Mouse (Mus musculus): ENCODE data around the gene Cnnm2.
"Not testable (repeated sequence)": the region's sequence is repeated elsewhere in the genome, so short reads cannot be mapped to it uniquely, and the experiment has no call there.

Cnnm2 gene

DNA sequence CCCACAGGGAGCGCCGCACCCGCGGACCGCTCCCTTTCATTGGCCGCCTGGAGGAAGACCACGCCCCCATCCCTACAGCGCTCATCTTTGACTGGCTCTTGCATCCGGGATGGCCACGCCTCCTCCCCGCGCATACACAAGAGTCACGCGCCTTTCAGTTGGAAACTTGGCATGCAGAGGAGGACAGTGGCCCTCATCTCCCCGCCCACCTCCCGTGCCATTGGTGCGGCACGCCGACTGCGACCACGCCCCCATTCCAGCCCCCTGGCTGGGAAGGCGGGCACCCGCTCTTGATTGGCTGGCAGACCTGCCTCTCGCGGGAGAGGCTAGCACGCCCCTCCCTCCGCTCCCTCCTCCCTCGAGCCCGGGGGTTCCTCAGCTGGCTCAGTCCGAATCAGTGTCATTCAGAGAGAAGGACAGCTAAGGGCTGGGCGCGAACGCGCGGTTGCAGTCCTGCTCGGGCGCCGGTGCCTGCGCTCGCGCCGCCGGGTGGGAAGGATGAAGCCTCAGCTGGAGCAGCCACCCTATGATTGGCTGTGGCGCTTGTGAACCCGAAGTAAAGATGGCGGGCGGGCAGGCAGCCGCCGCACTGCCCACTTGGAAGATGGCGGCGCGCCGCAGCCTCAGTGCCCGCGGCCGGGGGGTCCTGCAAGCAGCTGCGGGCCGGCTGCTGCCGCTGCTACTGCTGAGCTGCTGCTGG, at the start of gene Cnnm2:
Gene Cnnm2, plus strand, starts transcription at position 350 of the 700 bp plus-strand sequence.
- peak; percentile 100 for DNase-seq

DNA sequence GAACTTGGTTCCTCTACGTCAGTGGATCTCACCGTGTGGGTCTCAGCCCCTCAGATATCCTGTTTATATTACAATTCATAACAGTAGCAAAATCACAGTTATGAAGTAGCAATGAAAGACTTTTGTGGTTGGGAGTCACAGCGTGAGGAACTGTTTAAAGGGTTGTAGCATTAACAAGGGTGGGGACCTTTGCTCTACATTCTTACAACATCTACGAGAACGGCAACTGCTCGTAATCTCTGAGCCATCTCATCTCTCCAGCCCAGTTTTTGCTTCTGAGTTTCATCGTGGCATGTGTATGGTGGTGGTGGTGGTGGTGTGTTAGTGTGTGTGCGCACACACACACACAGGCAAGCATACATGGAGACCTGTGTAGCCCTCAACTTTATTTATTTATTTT, 47.2 kb upstream of the Cnnm2 start:
- DNase-seq, result no peak

DNA sequence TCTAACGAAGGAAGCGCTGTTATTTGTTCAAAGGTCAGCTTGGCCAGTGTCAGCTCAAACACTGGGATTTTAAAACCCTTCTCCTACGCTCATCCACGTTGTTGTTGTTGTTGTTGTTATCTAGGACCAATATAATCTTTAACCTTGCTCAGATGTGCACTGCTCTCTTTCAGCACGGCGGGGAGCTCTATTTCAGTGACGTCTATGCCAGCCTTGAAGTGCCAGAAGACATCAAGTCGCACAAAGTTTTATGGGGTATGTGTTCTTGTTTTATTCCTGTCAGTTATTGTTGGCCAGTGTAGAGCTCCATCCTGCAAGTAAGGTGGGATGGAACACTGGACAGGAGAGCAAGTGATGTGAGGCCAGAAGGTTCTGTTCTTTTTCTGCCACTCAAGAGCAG, 46.4 kb upstream of the Cnnm2 start:
- no peak for DNase-seq

DNA sequence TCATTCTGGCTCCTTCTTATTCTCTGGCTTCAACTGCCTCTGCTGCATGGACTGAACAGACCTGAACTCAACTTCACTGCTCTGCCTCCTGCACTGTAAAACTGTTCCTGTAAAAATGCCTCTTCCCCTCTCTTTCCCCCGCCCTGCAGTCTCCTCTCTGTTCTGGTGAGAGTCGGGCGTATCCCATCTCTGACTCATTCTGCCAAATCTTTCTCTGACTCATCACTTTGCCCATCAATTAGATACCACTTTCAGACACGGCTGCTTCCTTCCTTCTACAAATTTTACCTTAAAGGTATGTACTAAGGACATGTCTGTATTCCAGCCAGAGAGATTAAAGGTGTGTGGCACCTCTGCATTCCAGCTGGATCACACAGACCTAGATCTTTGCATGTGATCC, 43.2 kb upstream of the Cnnm2 start:
- no peak for DNase-seq

DNA sequence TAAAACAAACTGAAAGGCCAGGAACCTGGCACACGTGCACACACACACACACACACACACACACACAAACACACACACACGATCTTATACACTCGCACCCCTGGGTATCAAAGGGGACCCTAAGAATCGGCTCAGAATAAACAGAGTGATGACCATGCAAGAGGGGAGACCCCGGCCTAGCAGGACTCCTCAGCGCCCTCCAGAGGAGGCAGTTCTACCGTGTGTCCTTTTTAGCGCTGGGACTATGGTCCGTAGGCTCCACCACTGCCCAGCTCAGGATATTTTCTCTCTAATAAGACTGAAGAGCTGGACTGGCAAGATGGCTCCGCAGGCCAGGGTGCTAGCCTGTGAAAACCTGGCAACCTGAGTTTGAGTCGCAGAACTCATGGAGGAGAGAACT, 37.0 kb upstream of the Cnnm2 start:
- DNase-seq, result no peak

DNA sequence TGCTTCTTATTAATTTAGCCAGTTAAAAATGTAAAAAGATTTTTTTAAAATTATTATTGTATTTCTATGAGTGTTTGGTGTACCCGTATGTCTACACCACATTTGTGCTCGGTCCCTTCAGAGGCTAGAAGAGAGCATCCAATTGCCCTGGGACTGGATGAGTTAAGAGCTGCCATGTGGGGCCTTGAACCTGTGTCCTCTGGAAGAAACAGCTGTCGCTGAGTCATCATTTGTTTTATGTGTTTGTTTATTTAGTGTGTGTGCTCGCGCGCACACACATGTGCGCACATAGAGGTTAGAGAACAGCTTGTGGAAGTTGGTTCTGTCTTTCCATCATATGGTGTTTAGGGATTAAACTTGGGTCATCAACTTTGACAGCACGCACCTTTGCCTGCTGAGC, 35.3 kb upstream of the Cnnm2 start:
- no peak for DNase-seq

DNA sequence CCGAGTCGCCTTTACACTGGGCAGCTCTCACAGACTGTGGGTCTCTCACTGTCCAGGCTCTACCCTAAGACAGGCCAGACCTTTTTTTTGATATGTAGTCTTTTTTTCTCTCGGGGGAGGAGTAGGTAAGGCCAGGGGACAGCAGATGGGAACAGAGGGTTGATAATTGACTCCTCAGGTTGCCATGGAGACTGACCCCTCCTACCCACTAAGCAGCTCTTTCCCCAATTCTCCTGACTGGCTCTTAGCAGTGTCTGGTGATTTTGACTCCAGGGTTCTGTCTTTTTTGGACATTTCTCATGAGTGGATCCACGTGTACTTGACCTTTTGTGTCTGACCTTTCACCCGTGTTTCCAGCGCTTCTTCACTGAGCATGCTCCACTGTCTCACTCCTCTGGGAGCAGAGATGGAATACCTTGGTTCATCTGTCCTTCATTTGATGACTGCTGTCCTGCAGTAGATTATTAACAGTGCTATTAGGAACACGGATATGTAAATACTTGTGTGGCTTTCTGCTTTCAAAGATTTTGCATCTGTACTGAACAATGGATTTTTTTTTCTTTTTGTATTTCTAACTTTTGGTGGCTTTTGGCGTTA, 34.2 kb upstream of the Cnnm2 start:
- DNase-seq, result no peak

DNA sequence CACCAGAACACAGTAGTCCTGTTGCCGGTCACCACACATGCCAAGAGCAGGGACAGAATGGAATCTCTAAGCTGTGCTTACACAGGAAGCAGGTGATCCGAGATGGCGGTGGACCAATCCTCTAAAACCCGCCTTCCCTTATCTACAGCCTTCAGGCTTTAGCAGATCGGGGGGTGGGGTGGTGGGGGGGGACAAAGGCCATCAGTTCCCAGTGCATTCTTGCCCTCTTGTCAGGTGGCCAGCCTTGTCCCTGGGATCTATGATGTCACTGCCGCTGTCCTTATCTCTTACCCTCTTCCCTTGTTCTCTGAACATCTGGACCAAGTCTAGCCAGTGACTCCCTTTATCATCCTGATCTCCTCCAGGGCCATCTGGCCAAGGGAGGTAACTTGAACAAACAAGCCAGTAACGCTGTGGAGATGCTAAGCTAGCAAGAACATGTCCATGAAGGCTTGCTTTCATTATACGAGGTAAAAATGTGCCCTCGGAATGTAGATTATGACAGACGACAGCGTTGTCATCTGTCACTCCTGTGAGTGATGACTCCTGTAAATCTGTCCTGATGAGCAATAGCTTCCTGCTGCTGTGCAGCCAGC, 33.4 kb upstream of the Cnnm2 start:
- DNase-seq, result no peak

DNA sequence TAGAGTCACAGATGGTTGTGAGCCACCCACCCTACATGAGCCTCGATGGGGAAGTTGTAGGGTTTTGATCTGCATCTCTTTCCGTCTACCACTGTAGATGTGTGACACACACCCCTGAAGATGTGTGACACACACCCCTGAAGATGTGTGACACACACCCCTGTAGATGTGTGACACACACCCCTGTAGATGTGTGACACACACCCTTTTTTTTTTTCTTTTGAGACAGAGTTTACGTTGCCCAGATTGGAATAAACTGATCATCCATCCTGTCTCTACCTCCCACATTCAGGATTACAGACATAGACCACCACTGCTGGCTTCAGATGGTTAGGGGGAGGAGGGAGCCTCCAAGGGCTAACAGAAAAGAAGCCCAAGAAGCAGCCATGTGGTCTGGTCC, 32.5 kb upstream of the Cnnm2 start:
- DNase-seq, result no peak

DNA sequence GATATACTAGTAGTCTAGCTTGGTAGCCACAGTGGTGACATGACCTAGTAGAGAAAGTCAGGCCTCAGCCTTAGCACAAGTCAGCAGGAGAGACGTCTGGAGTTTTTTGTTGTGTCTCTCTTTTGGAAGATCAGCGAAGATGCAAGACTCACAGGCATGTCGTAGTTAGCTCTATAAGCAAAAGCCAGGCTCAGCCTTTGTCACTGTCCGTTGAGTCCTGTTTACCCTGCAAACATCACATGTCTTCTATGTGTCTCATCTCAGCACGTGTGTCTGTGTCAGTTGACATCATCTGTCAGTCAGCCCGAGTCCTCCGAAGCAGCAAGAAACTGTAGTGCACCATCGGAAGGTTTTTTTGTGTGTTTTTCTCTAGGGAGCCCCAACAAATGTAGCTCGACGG, 30.0 kb upstream of the Cnnm2 start:
- DNase-seq, result no peak

DNA sequence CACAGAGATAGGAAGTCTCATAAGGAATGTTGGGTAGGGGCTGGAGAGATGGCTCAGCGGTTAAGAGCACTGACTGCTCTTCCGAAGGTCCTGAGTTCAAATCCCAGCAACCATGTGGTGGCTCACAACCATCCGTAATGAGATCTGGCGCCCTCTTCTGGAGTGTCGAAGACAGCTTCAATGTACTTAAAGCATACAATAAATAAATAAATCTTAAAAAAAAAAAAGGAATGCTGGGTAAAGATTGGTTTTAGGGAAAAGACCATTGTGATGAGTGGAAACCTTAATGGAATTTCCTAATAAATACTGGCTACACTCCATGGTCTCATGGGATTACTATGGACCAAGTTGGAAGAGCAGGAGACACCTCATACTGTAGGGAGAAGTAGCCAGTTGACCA, 28.7 kb upstream of the Cnnm2 start:
- DNase-seq, result not testable (repeated sequence)

DNA sequence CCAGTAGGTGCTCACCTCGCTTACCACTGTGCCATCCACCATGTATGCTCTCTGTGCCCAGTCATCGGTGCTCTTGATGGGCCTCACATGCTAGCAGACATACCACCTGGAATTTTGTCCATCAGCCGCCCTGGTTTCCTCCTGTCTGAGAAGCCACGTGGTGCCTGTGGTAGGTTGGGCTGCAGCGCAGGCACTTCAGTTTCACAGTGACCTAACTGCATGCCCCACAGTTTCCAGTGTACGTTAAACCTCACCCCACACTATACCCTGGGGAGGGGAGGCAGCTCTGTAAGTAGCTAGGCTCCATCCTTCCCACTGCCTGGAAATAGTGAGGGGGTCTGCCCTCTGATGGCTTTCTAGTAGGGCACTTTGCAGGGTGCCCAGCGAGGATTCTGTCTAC, 27.8 kb upstream of the Cnnm2 start:
- no peak for DNase-seq

DNA sequence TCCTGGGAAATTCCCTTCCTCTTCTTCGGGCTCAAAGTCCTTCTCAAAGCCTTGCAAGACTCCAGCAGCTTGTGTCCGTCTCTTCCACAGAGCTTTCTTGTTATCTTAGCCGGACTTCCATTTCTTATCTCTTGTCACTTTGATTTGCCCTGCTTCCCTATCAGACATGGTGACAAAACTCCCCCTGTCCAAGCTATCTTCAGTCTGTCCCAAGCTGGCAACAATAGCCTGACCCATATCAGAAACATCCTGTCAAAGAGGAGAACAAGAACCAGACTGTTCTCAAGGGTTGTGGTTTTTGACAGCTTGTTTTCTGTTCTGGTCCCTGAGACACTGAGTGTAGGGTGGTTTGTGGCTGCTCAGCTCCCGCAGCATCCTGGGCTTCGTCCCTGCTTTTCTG, 26.2 kb upstream of the Cnnm2 start:
- DNase-seq, result no peak

DNA sequence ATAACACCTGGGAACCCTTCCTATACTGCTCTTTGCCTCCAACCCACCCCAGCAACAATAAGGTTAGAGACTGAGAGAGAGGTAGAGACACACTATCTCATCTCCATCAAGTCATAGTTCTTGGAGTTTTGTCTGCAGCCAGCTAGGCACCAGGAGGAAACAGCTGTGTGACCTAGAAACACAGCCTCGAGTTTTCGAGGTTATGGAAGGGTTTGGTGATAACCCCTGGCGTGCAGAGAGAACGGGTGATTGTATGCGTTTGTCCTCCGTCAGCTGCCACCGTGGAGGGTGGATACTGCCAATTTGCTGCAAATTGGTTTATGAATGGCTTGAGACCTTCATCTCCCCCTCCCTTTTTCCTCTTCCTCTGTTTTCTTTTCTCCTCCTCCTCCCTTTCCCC, 24.3 kb upstream of the Cnnm2 start:
- no peak for DNase-seq

DNA sequence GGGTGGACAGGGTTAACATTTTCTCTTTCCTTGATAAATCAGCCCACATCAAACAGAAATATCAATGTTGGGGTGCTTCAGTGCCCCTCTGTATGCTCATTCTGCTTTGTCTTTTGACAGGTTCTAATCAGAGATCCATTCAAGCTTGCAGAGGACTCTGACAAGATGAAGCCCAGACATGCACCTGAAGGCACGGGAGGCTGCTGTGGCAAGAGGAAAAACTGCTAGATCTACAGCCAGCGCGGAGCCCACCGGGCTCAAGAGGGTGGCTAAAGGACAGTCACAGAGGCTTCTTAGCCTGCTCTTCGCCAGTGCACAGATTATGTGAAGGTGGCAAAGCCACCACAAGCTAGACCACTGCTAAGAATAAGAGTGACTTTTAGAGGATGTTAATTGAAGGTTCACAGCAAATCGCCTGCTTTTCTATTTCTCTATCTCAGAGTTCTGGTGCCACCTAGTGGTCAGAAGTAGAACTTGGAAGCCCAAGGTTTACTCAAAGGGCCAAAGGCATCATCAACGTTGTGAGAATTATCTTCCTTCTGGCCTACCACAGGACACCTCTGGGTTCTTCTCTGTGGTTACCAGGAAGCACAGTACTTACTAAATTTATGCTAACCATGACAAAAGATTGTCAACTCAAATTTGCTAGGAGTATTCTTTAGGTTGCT, 20.9 kb upstream of the Cnnm2 start:
- DNase-seq, result peak; percentile 63 to 79

DNA sequence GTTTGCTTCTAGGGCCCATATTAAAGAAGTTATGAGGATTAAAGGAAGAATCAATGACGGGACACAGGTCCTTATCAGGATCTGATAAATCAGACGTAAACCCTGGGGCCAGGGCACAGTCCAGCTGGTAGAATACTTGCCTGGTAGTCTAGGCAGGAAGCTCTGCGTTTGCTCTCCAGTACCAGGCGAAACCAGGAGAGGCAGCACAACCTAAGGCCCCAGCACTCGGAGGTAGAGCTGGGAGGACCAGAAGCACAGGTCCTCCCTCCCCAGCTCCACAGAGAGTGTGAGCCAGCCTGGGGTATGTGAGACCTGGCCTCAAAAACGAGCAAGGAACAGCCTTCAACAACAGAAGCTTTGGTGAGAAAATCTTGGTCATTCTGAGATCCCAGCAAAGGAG, 19.8 kb upstream of the Cnnm2 start:
- no peak for DNase-seq

DNA sequence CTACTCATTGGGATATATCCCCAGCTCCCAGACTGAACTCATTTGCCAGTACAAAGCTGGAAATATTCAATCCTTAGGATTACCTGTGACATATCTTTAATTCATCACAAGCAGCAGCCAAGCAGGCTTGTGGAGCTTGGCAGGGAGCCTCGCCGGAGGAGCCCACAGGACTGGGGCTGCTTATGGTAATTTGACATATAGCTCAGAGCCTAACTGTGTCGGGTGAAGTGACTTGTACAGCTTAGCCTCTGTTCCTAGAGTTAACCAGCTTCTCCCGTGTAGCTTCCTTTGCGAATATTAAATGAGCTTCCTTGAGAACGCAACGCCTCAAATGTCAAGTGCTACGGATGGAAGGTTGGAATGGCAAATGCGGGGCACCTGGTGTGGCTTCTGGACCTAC, 16.7 kb upstream of the Cnnm2 start:
- no peak for DNase-seq

DNA sequence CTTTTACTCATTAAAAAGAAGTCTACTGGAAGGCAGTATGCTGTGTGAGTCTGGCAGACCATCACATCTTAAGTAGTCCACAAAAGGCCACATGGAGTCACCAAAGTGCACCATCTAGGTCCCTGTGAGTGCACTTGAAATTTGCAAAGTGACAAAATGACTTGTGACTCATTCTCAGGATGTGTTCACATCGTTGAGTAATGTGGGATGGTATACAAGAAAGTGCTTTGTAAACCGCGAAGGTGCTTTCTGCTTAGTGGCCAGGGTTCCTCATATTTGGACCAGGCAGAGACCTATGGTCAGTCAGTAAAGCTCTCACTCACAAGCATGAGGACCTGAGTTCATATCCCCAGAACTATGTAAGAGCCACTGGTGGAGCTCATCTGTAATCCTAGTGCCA, 13.6 kb upstream of the Cnnm2 start:
- no peak for DNase-seq

DNA sequence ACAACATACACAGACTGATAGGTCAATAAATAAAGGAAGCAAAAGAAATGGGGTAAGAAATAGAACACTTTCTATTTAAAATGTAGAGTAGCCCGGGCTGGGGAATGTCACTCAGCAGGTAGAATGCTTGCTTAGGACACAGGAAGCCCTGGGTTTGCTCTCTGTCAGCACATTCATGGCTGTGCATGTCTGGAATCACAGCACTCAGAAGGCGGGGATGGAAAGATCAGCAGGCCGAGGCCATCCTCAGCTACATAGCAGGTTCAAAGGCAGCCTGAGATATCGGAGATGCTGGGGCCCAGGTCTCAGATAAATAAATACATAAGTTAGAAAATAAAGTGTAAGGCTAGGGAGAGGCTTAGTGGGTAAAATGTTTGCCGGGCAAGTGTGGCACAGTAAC, 9.2 kb upstream of the Cnnm2 start:
- no peak for DNase-seq

DNA sequence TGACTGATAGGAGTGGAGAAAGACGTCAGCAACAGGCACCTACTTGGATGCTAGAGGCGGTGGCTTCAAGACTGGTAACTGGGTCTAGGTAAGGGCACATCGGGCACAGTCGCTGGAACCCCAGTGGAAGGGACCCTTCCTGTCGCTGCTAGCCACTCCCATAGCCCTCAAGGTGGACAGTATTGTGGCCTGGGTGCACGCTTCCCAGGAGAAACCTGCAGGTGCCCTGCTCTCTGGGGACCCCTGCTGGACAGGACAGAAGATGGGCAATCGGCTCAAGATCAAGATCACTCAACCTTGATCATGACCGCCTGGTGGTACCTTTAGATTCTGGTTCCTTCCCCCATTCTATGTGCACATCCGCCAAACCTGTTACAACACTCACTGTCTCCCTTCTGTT, 6.3 kb upstream of the Cnnm2 start:
- DNase-seq, result peak; percentile 29 to 64

DNA sequence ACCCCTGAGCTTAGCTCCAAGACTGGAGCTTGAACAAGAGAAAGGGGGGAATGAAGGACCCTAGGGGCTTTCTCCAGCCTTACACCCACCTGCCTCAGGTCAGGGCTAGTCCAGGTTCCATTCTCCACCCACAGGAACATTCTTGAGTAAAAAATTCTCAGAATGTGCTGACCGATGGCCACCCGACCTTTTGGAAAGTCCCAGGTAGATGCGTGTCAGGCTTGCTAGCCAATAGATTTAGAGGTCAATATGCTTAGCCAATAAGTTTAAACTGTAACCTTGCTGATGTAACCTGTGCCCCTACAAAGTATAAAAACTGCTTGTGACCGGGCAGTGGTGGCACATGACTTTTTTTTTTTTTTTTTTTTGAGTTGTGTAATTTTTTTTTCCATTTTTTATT, 5.2 kb upstream of the Cnnm2 start:
- no peak for DNase-seq

DNA sequence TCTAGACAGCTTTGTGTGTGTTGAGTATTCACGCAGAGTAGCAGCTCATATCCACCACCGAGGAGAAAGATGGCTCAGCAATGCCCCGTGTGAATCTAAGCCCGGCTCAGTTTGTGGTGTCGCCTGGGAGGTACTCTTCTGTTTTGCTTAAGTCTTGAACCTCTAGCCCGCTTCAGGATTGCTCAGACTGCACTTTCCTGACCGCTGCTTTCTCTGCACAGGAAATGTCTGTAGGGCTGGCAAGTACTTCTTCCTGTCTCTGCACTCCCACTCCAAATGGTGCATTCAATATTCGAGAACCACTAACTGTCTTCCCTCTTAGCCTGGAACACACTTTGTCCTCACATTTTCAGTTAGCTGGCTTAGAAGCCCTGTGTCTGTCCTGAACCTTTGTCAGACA, 2.3 kb upstream of the Cnnm2 start:
- DNase-seq, result no peak

DNA sequence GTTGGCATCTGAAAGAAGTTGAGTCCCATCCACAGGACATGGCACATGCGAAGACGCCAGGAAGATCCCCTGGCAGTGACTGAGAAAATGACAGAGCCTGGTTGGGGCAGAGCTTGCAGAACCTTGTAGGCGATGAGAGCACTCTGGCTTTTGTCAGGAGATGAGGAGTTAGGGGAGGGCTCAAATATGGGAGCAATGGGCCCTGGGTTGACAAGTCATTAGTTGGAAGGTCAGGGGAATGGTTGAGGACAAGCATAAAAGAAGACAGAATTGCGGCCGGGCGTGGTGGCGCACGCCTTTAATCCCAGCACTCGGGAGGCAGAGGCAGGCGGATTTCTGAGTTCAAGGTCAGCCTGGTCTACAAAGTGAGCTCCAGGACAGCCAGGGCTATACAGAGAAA, 1.5 kb upstream of the Cnnm2 start:
- not testable (repeated sequence) for DNase-seq
